Mouse (Mus musculus): ENCODE data around the gene Myocd.

DNA sequence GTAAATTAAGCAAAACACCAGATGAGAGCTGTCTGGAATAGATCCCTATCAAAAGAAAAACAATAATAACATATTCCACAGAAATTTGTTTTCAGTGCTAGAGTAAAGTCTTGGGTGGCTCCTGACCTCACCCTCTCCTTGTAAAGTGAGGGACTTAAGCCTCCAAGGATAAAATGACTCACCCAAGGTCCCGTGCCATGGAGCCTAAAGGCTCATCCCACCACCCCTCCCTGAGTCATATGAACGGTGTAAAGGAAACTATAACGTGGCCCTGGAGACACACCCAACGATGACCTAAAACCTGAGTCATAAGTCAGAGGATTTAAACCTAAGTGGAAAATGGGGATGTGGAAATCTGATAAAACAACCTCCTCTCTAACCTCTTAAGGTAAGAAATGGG, 141.1 kb downstream of the Myocd start:
- TF ChIP-seq CTCF (conservative IDR thresholded peaks at IDR 0.05; ENCODE audit: low read length): no peak
- TF ChIP-seq POU5F1 (IDR thresholded peaks at IDR 0.05; ENCODE audit: borderline replicate concordance, low read length): no peak

Measured in E14TG2a.4 (cell line).